Mouse (Mus musculus) forebrain, embryonic 16.5 days (tissue): ENCODE measurements around the gene Psen1. TPM values are rescaled to one million over a fixed set of nuclear protein-coding genes. Genes with fewer than 3 reads are reported as not detected.
A peak's percentile ranks its signal among the peaks of the same experiment; 100 is the strongest.

Source experiments
- ATAC-seq: fragments of 200-750 bp; cut with Nextera tagmentation; 2 replicates; pipeline ENCODE4 v1.8.0; 2017; ENCODE audit warnings: mild to moderate bottlenecking, moderate library complexity
- H3K27ac ChIP-seq: fragments of 300-500 bp; sonication (generic); 2 replicates; pipeline ENCODE4 v1.5.1; 2014; ENCODE audit warnings: low read length, control low read depth
- H3K27me3 ChIP-seq: fragments of 300-500 bp; sonication (generic); replicated peaks from 2 replicates; pipeline ENCODE4 v1.6.1; 2014; ENCODE audit warnings: low read length; ENCODE audit not compliant: control insufficient read depth, insufficient read depth
- H3K36me3 ChIP-seq: fragments of 300-500 bp; sonication (generic); 2 replicates; pipeline ENCODE4 v1.6.1; 2014; ENCODE audit not compliant: control insufficient read depth, insufficient read depth
- H3K4me1 ChIP-seq: fragments of 300-500 bp; sonication (generic); replicated peaks from 2 replicates; pipeline ENCODE4 v1.6.1; 2014; ENCODE audit warnings: low read length; ENCODE audit not compliant: control insufficient read depth, insufficient read depth
- H3K4me2 ChIP-seq: fragments of 300-500 bp; sonication (generic); 2 replicates; pipeline ENCODE4 v1.6.1; 2014; ENCODE audit warnings: mild to moderate bottlenecking, low read length, control low read depth
- H3K4me3 ChIP-seq: fragments of 300-500 bp; sonication (generic); replicated peaks from 2 replicates; pipeline ENCODE4 v1.5.1; 2014; ENCODE audit warnings: mild to moderate bottlenecking, low read length, control low read depth
- H3K9ac ChIP-seq: fragments of 300-500 bp; sonication (generic); replicated peaks from 2 replicates; pipeline ENCODE4 v1.6.1; 2014; ENCODE audit warnings: low read depth, low read length, control low read depth
- H3K9me3 ChIP-seq: fragments of 300-500 bp; sonication (generic); 2 replicates; pipeline ENCODE4 v1.6.1; 2016; ENCODE audit warnings: low read length; ENCODE audit not compliant: control insufficient read depth
- WGBS: fragments of 180-500 bp; shearing (Covaris S2); extraction: QIAGEN DNeasy Blood & Tissue Kit; methylation state at CpG from one replicate; pipeline ENCODE4 v1.1.7; 2014; 5-methylcytosine and 5-hydroxymethylcytosine counted together
- polyA plus RNA-seq: library from polyadenylated mRNA; unstranded; fragments of >200 nt; fragmentation: Nextera tagmentation; extraction: Ambion mirVana; gene quantifications from 2 replicates; pipeline ENCODE4 v1.2.1, GENCODE M21; 2015

Gene Psen1
- polyA plus RNA-seq, 1 experiment from 2014 or later = 73.7 TPM

GRCm38 (mm10) chr12:83764044-83764365, 76.1 kb downstream of the Psen1 start:
- 0 out of 2 replicates have a peak overlapping the region, but pooled peaks have one; percentile 1 for H3K9ac ChIP-seq
- H3K4me1 ChIP-seq = peaks cover 16% of the 10 kb centered on the region
- no peaks in the 10 kb centered on the region for H3K9me3 ChIP-seq
- peak overlapping the region; percentile 31 for H3K4me3 ChIP-seq
- no peaks in the 10 kb centered on the region for H3K27me3 ChIP-seq
- ATAC-seq = 0 out of 2 replicates have a peak, but pooled peaks have one; percentile 6
- 11% methylated on average over 14 of the region's 14 CpGs for WGBS
- H3K4me2 ChIP-seq = peak overlapping the region; percentile 54
- H3K36me3 ChIP-seq = no peaks in the 10 kb centered on the region
- no peak overlapping the region for H3K27ac ChIP-seq

GRCm38 (mm10) chr12:83764519-83764918, 76.6 kb downstream of the Psen1 start:
- H3K4me3 ChIP-seq = no peak overlapping the region
- no peak overlapping the region for H3K4me2 ChIP-seq
- WGBS = 84% methylated on average over 10 of the region's 10 CpGs
- no peak overlapping the region for H3K27ac ChIP-seq
- no peak overlapping the region for H3K9ac ChIP-seq
- no peaks in the 10 kb centered on the region for H3K27me3 ChIP-seq
- H3K9me3 ChIP-seq = no peaks in the 10 kb centered on the region
- ATAC-seq = no peak
- H3K4me1 ChIP-seq = peaks cover 16% of the 10 kb centered on the region
- H3K36me3 ChIP-seq = no peaks in the 10 kb centered on the region

GRCm38 (mm10) chr12:83765965-83766603, 78.1 kb downstream of the Psen1 start:
- H3K36me3 ChIP-seq = no peaks in the 10 kb centered on the region
- no peak overlapping the region for H3K27ac ChIP-seq
- WGBS = 83% methylated on average over 13 of the region's 13 CpGs
- no peaks in the 10 kb centered on the region for H3K27me3 ChIP-seq
- no peak overlapping the region for H3K4me3 ChIP-seq
- H3K4me1 ChIP-seq = peaks cover 22% of the 10 kb centered on the region
- no peak overlapping the region for H3K9ac ChIP-seq
- no peaks in the 10 kb centered on the region for H3K9me3 ChIP-seq
- ATAC-seq = no peak
- H3K4me2 ChIP-seq = no peak overlapping the region

GRCm38 (mm10) chr12:83767833-83768232, 79.9 kb downstream of the Psen1 start:
- Histone ChIP-seq H3K9me3 (no peaks in the 10 kb centered on the region), H3K36me3 (no peaks in the 10 kb centered on the region), H3K4me2 (no peak overlapping the region), H3K4me1 (peaks cover 22% of the 10 kb centered on the region), H3K27ac (no peak overlapping the region), H3K27me3 (no peaks in the 10 kb centered on the region), H3K9ac (no peak overlapping the region), H3K4me3 (no peak overlapping the region)
- 64% methylated on average over 9 of the region's 9 CpGs for WGBS
- no peak for ATAC-seq

GRCm38 (mm10) chr12:83768235-83768899, 80.4 kb downstream of the Psen1 start:
- H3K27me3 ChIP-seq = no peaks in the 10 kb centered on the region
- H3K4me3 ChIP-seq = no peak overlapping the region
- H3K36me3 ChIP-seq = no peaks in the 10 kb centered on the region
- H3K4me1 ChIP-seq = peaks cover 16% of the 10 kb centered on the region
- H3K4me2 ChIP-seq = no peak overlapping the region
- no peak overlapping the region for H3K9ac ChIP-seq
- no peak overlapping the region for H3K27ac ChIP-seq
- 87% methylated on average over 14 of the region's 14 CpGs for WGBS
- no peaks in the 10 kb centered on the region for H3K9me3 ChIP-seq
- no peak for ATAC-seq

- H3K4me3 ChIP-seq = no peak overlapping the region
- ATAC-seq = peak; percentile 74
- peaks cover 6% of the 10 kb centered on the region; the same call in 1 of the 2 replicates for H3K4me1 ChIP-seq
- H3K9ac ChIP-seq = no peak overlapping the region
- no peaks in the 10 kb centered on the region for H3K36me3 ChIP-seq
- no peak overlapping the region for H3K27ac ChIP-seq
- no peaks in the 10 kb centered on the region for H3K27me3 ChIP-seq
- 5% methylated on average over 25 of the region's 25 CpGs for WGBS
- H3K4me2 ChIP-seq = peak overlapping the region; percentile 3
- no peaks in the 10 kb centered on the region for H3K9me3 ChIP-seq
Measured at GRCm38 (mm10) chr12:83770418-83771256, 82.7 kb downstream of the Psen1 start.

GRCm38 (mm10) chr12:83775621-83776020, 87.7 kb downstream of the Psen1 start:
- Histone ChIP-seq H3K27ac (no peak overlapping the region), H3K36me3 (no peaks in the 10 kb centered on the region), H3K4me2 (no peak overlapping the region), H3K4me1 (peaks cover under 1% of the 10 kb centered on the region; the same call in 1 of the 2 replicates), H3K4me3 (no peak overlapping the region), H3K9ac (no peak overlapping the region), H3K27me3 (no peaks in the 10 kb centered on the region), H3K9me3 (no peaks in the 10 kb centered on the region)
- no peak for ATAC-seq
- WGBS = 58% methylated on average over 12 of the region's 12 CpGs

GRCm38 (mm10) chr12:83776766-83777165, 88.8 kb downstream of the Psen1 start:
- Histone ChIP-seq H3K4me2 (no peak overlapping the region), H3K4me1 (no peaks in the 10 kb centered on the region), H3K9ac (no peak overlapping the region), H3K36me3 (no peaks in the 10 kb centered on the region), H3K27me3 (no peaks in the 10 kb centered on the region), H3K4me3 (no peak overlapping the region), H3K27ac (no peak overlapping the region), H3K9me3 (no peaks in the 10 kb centered on the region)
- ATAC-seq = no peak
- 85% methylated on average over 7 of the region's 7 CpGs for WGBS

GRCm38 (mm10) chr12:83780181-83780580, 92.2 kb downstream of the Psen1 start:
- 95% methylated on average over 3 of the region's 3 CpGs for WGBS

More at GRCm38 (mm10) chr12:83780181-83780580, 92.2 kb downstream of the Psen1 start:
- ATAC-seq = no peak
- H3K27me3 ChIP-seq = no peaks in the 10 kb centered on the region
- no peak overlapping the region for H3K4me3 ChIP-seq
- H3K9ac ChIP-seq = no peak overlapping the region
- no peaks in the 10 kb centered on the region for H3K36me3 ChIP-seq
- no peak overlapping the region for H3K27ac ChIP-seq
- H3K9me3 ChIP-seq = no peaks in the 10 kb centered on the region
- no peak overlapping the region for H3K4me2 ChIP-seq
- H3K4me1 ChIP-seq = no peaks in the 10 kb centered on the region
